ENCODE assay signal across 12 mouse cellular contexts in genomic region chr4:36331741-36332140, GRCm38 (mm10).
"Had no signal": no experiment of that assay in that cellular context is flagged by ENCODE, and none has a peak within 500 bp of the region (broad histone marks: within the 10 kb centered on the region; RNA-seq: fewer than 3 reads in every experiment).

No protein-coding gene starts in this region.

- DNase-seq: retina, postnatal 1 day; right cerebral cortex, adult 18-20 months; right cerebral cortex, postnatal 14 days; right cerebral cortex, postnatal 25 days; right cerebral cortex, postnatal 4 days; spleen, adult 18-20 months; thymus, adult 18-20 months; thymus, adult 2 months; thymus, postnatal 14 days; thymus, postnatal 25 days; thymus, postnatal 36 days; thymus, postnatal 4 days had no signal
